Mouse (Mus musculus): ENCODE data around the gene Cd63. TPM values are rescaled to one million over a fixed set of nuclear protein-coding genes. Genes with fewer than 3 reads are reported as not detected.

Cd63 gene
- polyA plus RNA-seq, 1 experiment from 2014 or later, result 820 TPM

- peak within 1 kb of the TSS; percentile 63 for H3K4me3 ChIP-seq
- under 1% methylated on average over 41 of the region's 89 CpGs for WGBS
- H3K36me3 ChIP-seq, result peaks cover 15% of the 10 kb centered on the region
- peak within 1 kb of the TSS; percentile 95 for H3K27ac ChIP-seq
- peaks cover 42% of the 10 kb centered on the region for H3K4me1 ChIP-seq
- peak; percentile 79 for ATAC-seq (ENCODE audit: low FRiP score, low read depth)
- H3K9me3 ChIP-seq, result no peaks in the 10 kb centered on the region
- H3K27me3 ChIP-seq, result peaks cover 8% of the 10 kb centered on the region
- peak within 1 kb of the TSS; percentile 85 for H3K4me2 ChIP-seq (replicated peaks)
- H3K9ac ChIP-seq, result peak within 1 kb of the TSS; percentile 88
Measured at GRCm38 (mm10) chr10:128891296-128892094, 9.3 kb upstream of the Cd63 start, which contains the start of gene Gdf11. Gene Gdf11 (minus strand): TSS chr10:128891718.

- Histone ChIP-seq H3K27me3 (peaks cover 16% of the 10 kb centered on the region), H3K4me1 (peaks cover 48% of the 10 kb centered on the region), H3K36me3 (peaks cover 9% of the 10 kb centered on the region; the same call in 1 of the 2 replicates), H3K4me3 (peak overlapping the region; percentile 63), H3K9me3 (no peaks in the 10 kb centered on the region), H3K4me2 (replicated peaks) (peak overlapping the region; percentile 85), H3K9ac (peak overlapping the region; percentile 88), H3K27ac (peak overlapping the region; percentile 95)
- WGBS, result 2% methylated on average over 9 of the region's 9 CpGs
- ATAC-seq (ENCODE audit: low FRiP score, low read depth), result no peak; the same call in 1 of the 2 replicates
Measured at GRCm38 (mm10) chr10:128892246-128892645, 8.5 kb upstream of the Cd63 start.

GRCm38 (mm10) chr10:128895437-128895836 lies 5.4 kb upstream of the Cd63 start:
- peak overlapping the region; percentile 35; the same call in 1 of the 2 replicates for H3K9ac ChIP-seq
- H3K4me2 ChIP-seq (replicated peaks), result peak overlapping the region; percentile 51
- peaks cover 30% of the 10 kb centered on the region for H3K4me1 ChIP-seq
- no peak overlapping the region for H3K27ac ChIP-seq
- H3K27me3 ChIP-seq, result peaks cover 16% of the 10 kb centered on the region
- WGBS, result 0% methylated on average over 9 of the region's 9 CpGs
- H3K36me3 ChIP-seq, result no peaks in the 10 kb centered on the region
- peak overlapping the region; percentile 16; the same call in 1 of the 2 replicates for H3K4me3 ChIP-seq
- H3K9me3 ChIP-seq, result no peaks in the 10 kb centered on the region
- no peak for ATAC-seq (ENCODE audit: low FRiP score, low read depth)

- ATAC-seq (ENCODE audit: low FRiP score, low read depth), result no peak
- Histone ChIP-seq H3K4me1 (peaks cover 30% of the 10 kb centered on the region), H3K27ac (no peak overlapping the region), H3K27me3 (peaks cover 16% of the 10 kb centered on the region), H3K4me3 (peak overlapping the region; percentile 16), H3K9ac (peak overlapping the region; percentile 45), H3K9me3 (no peaks in the 10 kb centered on the region), H3K4me2 (replicated peaks) (peak overlapping the region; percentile 51), H3K36me3 (no peaks in the 10 kb centered on the region)
- 2% methylated on average over 17 of the region's 17 CpGs for WGBS
Measured at GRCm38 (mm10) chr10:128895952-128896693, 4.7 kb upstream of the Cd63 start.

- H3K4me1 ChIP-seq, result peaks cover 30% of the 10 kb centered on the region
- no peaks in the 10 kb centered on the region for H3K36me3 ChIP-seq
- no peak overlapping the region for H3K27ac ChIP-seq
- no peak overlapping the region for H3K4me3 ChIP-seq
- no peak for ATAC-seq (ENCODE audit: low FRiP score, low read depth)
- H3K4me2 ChIP-seq (replicated peaks), result no peak overlapping the region
- no peak overlapping the region for H3K9ac ChIP-seq
- H3K27me3 ChIP-seq, result peaks cover 16% of the 10 kb centered on the region
- WGBS, result 41% methylated on average over 1 of the region's 1 CpGs
- no peaks in the 10 kb centered on the region for H3K9me3 ChIP-seq
Measured at GRCm38 (mm10) chr10:128896807-128897206, 4.0 kb upstream of the Cd63 start.

GRCm38 (mm10) chr10:128897501-128897900 lies 3.3 kb upstream of the Cd63 start:
- no peak overlapping the region for H3K9ac ChIP-seq
- peaks cover 16% of the 10 kb centered on the region for H3K27me3 ChIP-seq
- H3K4me1 ChIP-seq, result peaks cover 26% of the 10 kb centered on the region
- H3K36me3 ChIP-seq, result no peaks in the 10 kb centered on the region
- no peak overlapping the region for H3K27ac ChIP-seq
- no peak overlapping the region for H3K4me2 ChIP-seq (replicated peaks)
- H3K9me3 ChIP-seq, result no peaks in the 10 kb centered on the region
- WGBS, result 18% methylated on average over 1 of the region's 1 CpGs
- no peak overlapping the region for H3K4me3 ChIP-seq
- ATAC-seq (ENCODE audit: low FRiP score, low read depth), result no peak

- H3K27me3 ChIP-seq, result peaks cover 16% of the 10 kb centered on the region
- no peak overlapping the region for H3K4me3 ChIP-seq
- WGBS, result 79% methylated on average over 6 of the region's 6 CpGs
- H3K36me3 ChIP-seq, result no peaks in the 10 kb centered on the region
- peaks cover 19% of the 10 kb centered on the region for H3K4me1 ChIP-seq
- no peaks in the 10 kb centered on the region for H3K9me3 ChIP-seq
- H3K27ac ChIP-seq, result no peak overlapping the region
- no peak overlapping the region for H3K4me2 ChIP-seq (replicated peaks)
- no peak overlapping the region for H3K9ac ChIP-seq
- no peak for ATAC-seq (ENCODE audit: low FRiP score, low read depth)
Measured at GRCm38 (mm10) chr10:128899759-128900490, 864 bp upstream of the Cd63 start.

- Histone ChIP-seq H3K9ac (no peak overlapping the region), H3K4me1 (peaks cover 8% of the 10 kb centered on the region), H3K36me3 (no peaks in the 10 kb centered on the region), H3K9me3 (no peaks in the 10 kb centered on the region), H3K4me2 (replicated peaks) (no peak overlapping the region), H3K27ac (no peak overlapping the region), H3K27me3 (peaks cover 8% of the 10 kb centered on the region), H3K4me3 (no peak overlapping the region)
- no peak for ATAC-seq (ENCODE audit: low FRiP score, low read depth)
- WGBS, result 79% methylated on average over 1 of the region's 1 CpGs
Measured at GRCm38 (mm10) chr10:128901409-128901808, 620 bp downstream of the Cd63 start.

GRCm38 (mm10) chr10:128902409-128902988 lies 1.7 kb downstream of the Cd63 start:
- Histone ChIP-seq H3K4me3 (no peak overlapping the region), H3K36me3 (no peaks in the 10 kb centered on the region), H3K9ac (no peak overlapping the region), H3K4me2 (replicated peaks) (no peak overlapping the region), H3K27ac (no peak overlapping the region), H3K4me1 (no peaks in the 10 kb centered on the region), H3K27me3 (no peaks in the 10 kb centered on the region), H3K9me3 (no peaks in the 10 kb centered on the region)
- ATAC-seq (ENCODE audit: low FRiP score, low read depth), result no peak
- 86% methylated on average over 3 of the region's 3 CpGs for WGBS

- H3K27me3 ChIP-seq, result no peaks in the 10 kb centered on the region
- H3K4me1 ChIP-seq, result peaks cover 7% of the 10 kb centered on the region
- no peaks in the 10 kb centered on the region for H3K36me3 ChIP-seq
- no peaks in the 10 kb centered on the region for H3K9me3 ChIP-seq
- 76% methylated on average over 5 of the region's 5 CpGs for WGBS
- no peak overlapping the region for H3K27ac ChIP-seq
- no peak overlapping the region for H3K4me3 ChIP-seq
- ATAC-seq (ENCODE audit: low FRiP score, low read depth), result no peak
- no peak overlapping the region for H3K9ac ChIP-seq
- H3K4me2 ChIP-seq (replicated peaks), result no peak overlapping the region
Measured at GRCm38 (mm10) chr10:128904812-128905211, 4.0 kb downstream of the Cd63 start.

- WGBS, result 57% methylated on average over 13 of the region's 13 CpGs
- no peak for ATAC-seq (ENCODE audit: low FRiP score, low read depth)
Measured at GRCm38 (mm10) chr10:128908778-128909448, 8.1 kb downstream of the Cd63 start.

More at GRCm38 (mm10) chr10:128908778-128909448, 8.1 kb downstream of the Cd63 start:
- Histone ChIP-seq H3K27me3 (no peaks in the 10 kb centered on the region), H3K9me3 (no peaks in the 10 kb centered on the region), H3K36me3 (peaks cover 27% of the 10 kb centered on the region), H3K4me3 (peak overlapping the region; percentile 87), H3K27ac (peak overlapping the region; percentile 96), H3K9ac (peak overlapping the region; percentile 100), H3K4me2 (replicated peaks) (peak overlapping the region; percentile 77), H3K4me1 (peaks cover 38% of the 10 kb centered on the region)

All from limb, embryonic 13.5 days (tissue).